Mouse (Mus musculus): ENCODE measurements around the gene Dmrtb1. TPM values are rescaled to one million over a fixed set of nuclear protein-coding genes. Genes with fewer than 3 reads are reported as not detected.

Gene Dmrtb1
- total and polyA plus RNA-seq, 3 experiments, result not detected

DNA sequence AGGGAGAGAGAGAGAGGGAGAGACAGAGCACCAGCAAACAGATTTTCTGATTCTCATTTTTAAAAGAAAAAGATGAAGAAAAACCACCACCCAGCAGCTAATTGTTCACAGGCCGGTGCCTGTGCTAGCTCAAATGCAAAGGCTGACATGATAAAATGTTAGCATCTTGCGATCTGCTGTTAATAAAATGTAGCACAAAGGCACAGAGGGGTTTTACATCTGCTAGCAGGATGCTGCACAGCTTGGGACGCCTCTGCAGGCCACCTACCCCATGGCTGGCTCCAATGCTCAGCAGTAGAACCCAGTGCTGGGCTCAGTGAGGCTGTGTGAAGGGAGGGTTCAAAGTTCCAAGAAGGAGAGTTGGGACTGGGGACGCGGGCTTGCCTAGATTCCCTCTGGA is 13.3 kb downstream of the Dmrtb1 start:
- Histone ChIP-seq H3K4me1 (ENCODE audit: control insufficient read depth in 1 of 2, insufficient read depth in 2 of 2) (peaks cover 16 to 36% of the 10 kb centered on the region in 2 experiments), H3K4me3 (replicated peaks in 1 of 3; ENCODE audit: low read depth in 2 of 3, low read length in 2 of 3, poor library complexity in 1 of 3) (no peak overlapping the region), H3K27ac (ENCODE audit: insufficient read depth, low read depth) (no peak overlapping the region), H3K36me3 (replicated peaks in 1 of 2; ENCODE audit: control insufficient read depth in 1 of 2, insufficient read depth in 1 of 2, low read length in 1 of 2) (no peaks in the 10 kb centered on the region), H3K9me3 (replicated peaks; ENCODE audit: low read length) (no peaks in the 10 kb centered on the region), H3K79me2 (replicated peaks; ENCODE audit: control insufficient read depth, extremely low read depth, insufficient read depth, poor library complexity, severe bottlenecking) (no peaks in the 10 kb centered on the region), H3K4me2 (ENCODE audit: insufficient read depth, low read depth, poor library complexity, severe bottlenecking) (no peak overlapping the region), H3K27me3 (replicated peaks) (peaks cover 31% of the 10 kb centered on the region), H3K9ac (ENCODE audit: insufficient read depth, low read depth) (no peak overlapping the region)
- in situ Hi-C loops (cut with MboI; ENCODE audit: low pct_ligation_motif_present, low pct_unique_long_range_greater_than_20kb, low sequenced_read_pairs) (no loop called here), dilution Hi-C loops (cut with MboI; ENCODE audit: extremely low pct_ligation_motif_present, extremely low pct_unique_long_range_greater_than_20kb, low sequenced_read_pairs) (no loop called here)
- no peak for DNase-seq (ENCODE audit: extremely low read depth)
- TF ChIP-seq CHD2 (IDR thresholded peaks at IDR 0.05; ENCODE audit: low read length) (no peak), MXI1 (IDR thresholded peaks at IDR 0.05; ENCODE audit: low read depth, low read length) (no peak), BHLHE40 (IDR thresholded peaks at IDR 0.05; ENCODE audit: low read depth, low read length) (no peak), MAFK (IDR thresholded peaks at IDR 0.05; ENCODE audit: insufficient replicate concordance, low read length) (no peak)

DNA sequence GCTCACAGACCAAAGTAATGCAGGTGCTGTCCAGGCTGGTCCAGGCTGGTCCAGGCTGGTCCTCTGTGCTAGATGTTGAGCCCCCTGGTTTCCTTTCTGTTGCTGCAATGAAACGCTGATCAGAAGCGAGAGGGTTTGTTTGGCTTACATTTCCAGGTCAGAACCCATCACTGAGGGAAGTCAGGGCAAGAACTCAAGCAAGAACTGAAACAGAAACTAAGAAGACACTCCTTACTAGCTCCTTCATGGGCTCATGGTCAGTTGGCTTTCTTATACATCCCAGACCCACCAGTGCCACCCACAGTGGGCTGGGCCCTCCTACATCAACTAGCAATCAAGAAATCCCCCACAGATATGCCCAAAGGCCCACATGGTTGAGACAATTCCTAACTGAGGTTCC is 15.5 kb downstream of the Dmrtb1 start:
- Histone ChIP-seq H3K4me3 (replicated peaks in 1 of 3; ENCODE audit: low read depth in 2 of 3, low read length in 2 of 3, poor library complexity in 1 of 3) (no peak overlapping the region), H3K27ac (ENCODE audit: insufficient read depth, low read depth) (0 out of 2 replicates have a peak overlapping the region, but pooled peaks have one; percentile 13), H3K4me2 (ENCODE audit: insufficient read depth, low read depth, poor library complexity, severe bottlenecking) (peak overlapping the region; percentile 10; the same call in 1 of the 2 replicates), H3K36me3 (replicated peaks in 1 of 2; ENCODE audit: control insufficient read depth in 1 of 2, insufficient read depth in 1 of 2, low read length in 1 of 2) (no peaks in the 10 kb centered on the region), H3K4me1 (ENCODE audit: control insufficient read depth in 1 of 2, insufficient read depth in 2 of 2) (peaks cover 13 to 18% of the 10 kb centered on the region in 2 experiments; a peak in 3 of 4 replicates), H3K9me3 (replicated peaks; ENCODE audit: low read length) (no peaks in the 10 kb centered on the region), H3K27me3 (replicated peaks) (peaks cover 18% of the 10 kb centered on the region), H3K9ac (ENCODE audit: insufficient read depth, low read depth) (no peak overlapping the region), H3K79me2 (replicated peaks; ENCODE audit: control insufficient read depth, extremely low read depth, insufficient read depth, poor library complexity, severe bottlenecking) (no peaks in the 10 kb centered on the region)
- no peak for TF ChIP-seq JUND (conservative IDR thresholded peaks at IDR 0.05; ENCODE audit: low read depth, low read length)
- in situ Hi-C loops (cut with MboI; ENCODE audit: low pct_ligation_motif_present, low pct_unique_long_range_greater_than_20kb, low sequenced_read_pairs) (no loop called here), dilution Hi-C loops (cut with MboI; ENCODE audit: extremely low pct_ligation_motif_present, extremely low pct_unique_long_range_greater_than_20kb, low sequenced_read_pairs) (no loop called here)
- DNase-seq (ENCODE audit: extremely low read depth), result no peak

- Histone ChIP-seq H3K27ac (ENCODE audit: insufficient read depth, low read depth) (no peak overlapping the region), H3K27me3 (replicated peaks) (peaks cover 16% of the 10 kb centered on the region), H3K4me2 (ENCODE audit: insufficient read depth, low read depth, poor library complexity, severe bottlenecking) (no peak overlapping the region), H3K9me3 (replicated peaks; ENCODE audit: low read length) (no peaks in the 10 kb centered on the region), H3K4me1 (ENCODE audit: control insufficient read depth in 1 of 2, insufficient read depth in 2 of 2) (no peaks in the 10 kb centered on the region), H3K79me2 (replicated peaks; ENCODE audit: control insufficient read depth, extremely low read depth, insufficient read depth, poor library complexity, severe bottlenecking) (no peaks in the 10 kb centered on the region), H3K4me3 (replicated peaks in 1 of 3; ENCODE audit: low read depth in 2 of 3, low read length in 2 of 3, poor library complexity in 1 of 3) (no peak overlapping the region), H3K36me3 (replicated peaks in 1 of 2; ENCODE audit: control insufficient read depth in 1 of 2, insufficient read depth in 1 of 2, low read length in 1 of 2) (no peaks in the 10 kb centered on the region), H3K9ac (ENCODE audit: insufficient read depth, low read depth) (no peak overlapping the region)
- DNase-seq (ENCODE audit: extremely low read depth), result no peak
- dilution Hi-C loops (cut with MboI; ENCODE audit: extremely low pct_ligation_motif_present, extremely low pct_unique_long_range_greater_than_20kb, low sequenced_read_pairs), result no loop called here
- in situ Hi-C loops (cut with MboI; ENCODE audit: low pct_ligation_motif_present, low pct_unique_long_range_greater_than_20kb, low sequenced_read_pairs), result no loop called here
- TF ChIP-seq MAZ (IDR thresholded peaks at IDR 0.05; ENCODE audit: low read depth, low read length), result no peak
- no peak for TF ChIP-seq JUND (conservative IDR thresholded peaks at IDR 0.05; ENCODE audit: low read depth, low read length)
- TF ChIP-seq POLR2AphosphoS2 (IDR thresholded peaks at IDR 0.05; ENCODE audit: low read depth, low read length), result no peak
- no peak for TF ChIP-seq SIN3A (IDR thresholded peaks at IDR 0.05; ENCODE audit: low read length)
- TF ChIP-seq ZMIZ1 (IDR thresholded peaks at IDR 0.05; ENCODE audit: low read depth, low read length), result no peak
- TF ChIP-seq TBP (conservative IDR thresholded peaks at IDR 0.05; ENCODE audit: low read depth, low read length), result no peak
- TF ChIP-seq MEF2A (IDR thresholded peaks at IDR 0.05; ENCODE audit: borderline replicate concordance, low read depth, low read length), result no peak
- no peak for TF ChIP-seq CTCF (conservative IDR thresholded peaks at IDR 0.05 in 1 of 2, IDR thresholded peaks at IDR 0.05 in 1 of 2; ENCODE audit: low read depth in 2 of 2, low read length in 2 of 2)
- TF ChIP-seq E2F4 (IDR thresholded peaks at IDR 0.05; ENCODE audit: insufficient replicate concordance, low read depth, low read length), result no peak
Observed at GRCm38 (mm10) chr4:107660649-107661048, 23.4 kb downstream of the Dmrtb1 start.
